Mouse (Mus musculus): ENCODE data around the gene Papolb. TPM values are rescaled to one million over a fixed set of nuclear protein-coding genes. Genes with fewer than 3 reads are reported as not detected.

Papolb gene
- total and polyA plus RNA-seq, 2 experiments from 2014 or later = 0.14 to 0.66 TPM

GRCm38 (mm10) chr5:142524711-142525464 is 5.0 kb downstream of the Papolb start:
- DNase-seq (ENCODE audit: low spot score) (peak; percentile 70), ATAC-seq (ENCODE audit: low FRiP score) (no peak)
- Histone ChIP-seq H3K4me1 (ENCODE audit: insufficient read depth, low read length) (no peaks in the 10 kb centered on the region), H3K4me2 (ENCODE audit: low read depth, low read length, poor library complexity, severe bottlenecking) (no peak overlapping the region), H3K4me3 (ENCODE audit: low read depth, low read length) (no peak overlapping the region), H3K9me3 (ENCODE audit: low read length) (peaks cover 1% of the 10 kb centered on the region; the same call in 1 of the 2 replicates), H3K9ac (replicated peaks; ENCODE audit: low read length, poor library complexity, severe bottlenecking) (no peak overlapping the region), H3K36me3 (ENCODE audit: insufficient read depth, low read length) (no peaks in the 10 kb centered on the region), H3K27ac (ENCODE audit: low read depth, low read length) (no peak overlapping the region), H3K27me3 (ENCODE audit: insufficient read depth, low read length) (no peaks in the 10 kb centered on the region)
- TF ChIP-seq CTCF (IDR thresholded peaks at IDR 0.05) = no peak
- WGBS = 70% methylated on average over 8 of the region's 8 CpGs

GRCm38 (mm10) chr5:142521195-142521866 is 8.5 kb downstream of the Papolb start:
- no peak for TF ChIP-seq CTCF (IDR thresholded peaks at IDR 0.05)
- H3K27me3 ChIP-seq (ENCODE audit: insufficient read depth, low read length) = no peaks in the 10 kb centered on the region
- 88% methylated on average over 11 of the region's 11 CpGs for WGBS
- no peaks in the 10 kb centered on the region for H3K9me3 ChIP-seq (ENCODE audit: low read length)
- no peaks in the 10 kb centered on the region for H3K36me3 ChIP-seq (ENCODE audit: insufficient read depth, low read length)
- DNase-seq (ENCODE audit: low spot score) = no peak
- H3K4me1 ChIP-seq (ENCODE audit: insufficient read depth, low read length) = no peaks in the 10 kb centered on the region
- no peak overlapping the region for H3K4me3 ChIP-seq (ENCODE audit: low read depth, low read length)
- H3K9ac ChIP-seq (replicated peaks; ENCODE audit: low read length, poor library complexity, severe bottlenecking) = no peak overlapping the region
- no peak overlapping the region for H3K27ac ChIP-seq (ENCODE audit: low read depth, low read length)
- H3K4me2 ChIP-seq (ENCODE audit: low read depth, low read length, poor library complexity, severe bottlenecking) = no peak overlapping the region
- no peak for ATAC-seq (ENCODE audit: low FRiP score)

GRCm38 (mm10) chr5:142520360-142520759 is 9.5 kb downstream of the Papolb start:
- Histone ChIP-seq H3K4me1 (ENCODE audit: insufficient read depth, low read length) (no peaks in the 10 kb centered on the region), H3K9ac (replicated peaks; ENCODE audit: low read length, poor library complexity, severe bottlenecking) (no peak overlapping the region), H3K4me3 (ENCODE audit: low read depth, low read length) (no peak overlapping the region), H3K27me3 (ENCODE audit: insufficient read depth, low read length) (no peaks in the 10 kb centered on the region), H3K4me2 (ENCODE audit: low read depth, low read length, poor library complexity, severe bottlenecking) (no peak overlapping the region), H3K27ac (ENCODE audit: low read depth, low read length) (no peak overlapping the region), H3K9me3 (ENCODE audit: low read length) (no peaks in the 10 kb centered on the region), H3K36me3 (ENCODE audit: insufficient read depth, low read length) (no peaks in the 10 kb centered on the region)
- no peak for ATAC-seq (ENCODE audit: low FRiP score)
- WGBS = 75% methylated on average over 4 of the region's 4 CpGs
- TF ChIP-seq CTCF (IDR thresholded peaks at IDR 0.05) = no peak
- no peak for DNase-seq (ENCODE audit: low spot score)

GRCm38 (mm10) chr5:142518973-142519372 is 10.9 kb downstream of the Papolb start:
- Histone ChIP-seq H3K27me3 (ENCODE audit: insufficient read depth, low read length) (no peaks in the 10 kb centered on the region), H3K27ac (ENCODE audit: low read depth, low read length) (no peak overlapping the region)
- ATAC-seq (ENCODE audit: low FRiP score) = no peak

GRCm38 (mm10) chr5:142512112-142512511 is 17.8 kb downstream of the Papolb start:
- H3K9me3 ChIP-seq (ENCODE audit: low read length) = no peaks in the 10 kb centered on the region
- TF ChIP-seq CTCF (IDR thresholded peaks at IDR 0.05) = no peak
- no peak for ATAC-seq (ENCODE audit: low FRiP score)
- no peaks in the 10 kb centered on the region for H3K36me3 ChIP-seq (ENCODE audit: insufficient read depth, low read length)
- peaks cover 15% of the 10 kb centered on the region for H3K4me1 ChIP-seq (ENCODE audit: insufficient read depth, low read length)
- WGBS = 86% methylated on average over 4 of the region's 4 CpGs
- no peak overlapping the region for H3K4me2 ChIP-seq (ENCODE audit: low read depth, low read length, poor library complexity, severe bottlenecking)
- H3K9ac ChIP-seq (replicated peaks; ENCODE audit: low read length, poor library complexity, severe bottlenecking) = no peak overlapping the region
- no peak overlapping the region for H3K27ac ChIP-seq (ENCODE audit: low read depth, low read length)
- DNase-seq (ENCODE audit: low spot score) = no peak
- no peak overlapping the region for H3K4me3 ChIP-seq (ENCODE audit: low read depth, low read length)
- no peaks in the 10 kb centered on the region for H3K27me3 ChIP-seq (ENCODE audit: insufficient read depth, low read length)

More at GRCm38 (mm10) chr5:142518973-142519372, 10.9 kb downstream of the Papolb start:
- TF ChIP-seq CTCF (IDR thresholded peaks at IDR 0.05) = no peak
- DNase-seq (ENCODE audit: low spot score) = no peak
- Histone ChIP-seq H3K4me3 (ENCODE audit: low read depth, low read length) (no peak overlapping the region), H3K4me2 (ENCODE audit: low read depth, low read length, poor library complexity, severe bottlenecking) (no peak overlapping the region), H3K4me1 (ENCODE audit: insufficient read depth, low read length) (no peaks in the 10 kb centered on the region), H3K9me3 (ENCODE audit: low read length) (no peaks in the 10 kb centered on the region), H3K36me3 (ENCODE audit: insufficient read depth, low read length) (no peaks in the 10 kb centered on the region), H3K9ac (replicated peaks; ENCODE audit: low read length, poor library complexity, severe bottlenecking) (no peak overlapping the region)
- 66% methylated on average over 6 of the region's 6 CpGs for WGBS

GRCm38 (mm10) chr5:142510061-142510414 is 19.8 kb downstream of the Papolb start:
- ATAC-seq (ENCODE audit: low FRiP score) (peak; percentile 41), DNase-seq (ENCODE audit: low spot score) (peak; percentile 48)
- no peaks in the 10 kb centered on the region for H3K27me3 ChIP-seq (ENCODE audit: insufficient read depth, low read length)
- 32% methylated on average over 7 of the region's 7 CpGs for whole genome bisulfite sequencing
- no peak overlapping the region for H3K4me3 ChIP-seq (ENCODE audit: low read depth, low read length)
- peaks cover 15% of the 10 kb centered on the region for H3K4me1 ChIP-seq (ENCODE audit: insufficient read depth, low read length)
- TF ChIP-seq CTCF (IDR thresholded peaks at IDR 0.05) = no peak
- peak overlapping the region; percentile 57 for H3K9ac ChIP-seq (replicated peaks; ENCODE audit: low read length, poor library complexity, severe bottlenecking)
- peak overlapping the region; percentile 87 for H3K27ac ChIP-seq (ENCODE audit: low read depth, low read length)
- H3K36me3 ChIP-seq (ENCODE audit: insufficient read depth, low read length) = peaks cover 9% of the 10 kb centered on the region
- no peaks in the 10 kb centered on the region for H3K9me3 ChIP-seq (ENCODE audit: low read length)
- peak overlapping the region; percentile 49 for H3K4me2 ChIP-seq (ENCODE audit: low read depth, low read length, poor library complexity, severe bottlenecking)
